Mouse (Mus musculus): Measurements from ENCODE around the gene Mab21l3. TPM values are rescaled to one million over a fixed set of nuclear protein-coding genes. Genes with fewer than 3 reads are reported as not detected.

The Mab21l3 gene
- polyA plus RNA-seq (2015; fragmentation: Nextera tagmentation; extraction: Ambion mirVana): 2.2 and 4.1 TPM in 2 replicates

GRCm38 (mm10) chr3:101848816-101849215 is at the start of gene Mab21l3:
Gene Mab21l3 (minus strand): TSS chr3:101848959.
- H3K9me3 ChIP-seq: no peaks in the 10 kb centered on the region
- H3K27me3 ChIP-seq: no peaks in the 10 kb centered on the region
- ATAC-seq (ENCODE audit: insufficient number of reproducible peaks, low FRiP score, low TSS enrichment, low read depth): no peak
- H3K9ac ChIP-seq: no peak within 1 kb of the TSS
- H3K4me2 ChIP-seq: no peak within 1 kb of the TSS
- no peaks in the 10 kb centered on the region for H3K4me1 ChIP-seq
- H3K27ac ChIP-seq: no peak within 1 kb of the TSS
- H3K4me3 ChIP-seq: no peak within 1 kb of the TSS
- WGBS: 57% methylated on average over 5 of the region's 5 CpGs
- no peaks in the 10 kb centered on the region for H3K36me3 ChIP-seq

- no peak overlapping the region for H3K9ac ChIP-seq
- no peak for ATAC-seq (ENCODE audit: insufficient number of reproducible peaks, low FRiP score, low TSS enrichment, low read depth)
- no peaks in the 10 kb centered on the region for H3K9me3 ChIP-seq
- H3K4me1 ChIP-seq: peaks cover 10% of the 10 kb centered on the region; the same call in 1 of the 2 replicates
- H3K4me2 ChIP-seq: no peak overlapping the region
- no peak overlapping the region for H3K4me3 ChIP-seq
- 76% methylated on average over 15 of the region's 15 CpGs for WGBS
- no peaks in the 10 kb centered on the region; the same call in 1 of the 2 replicates for H3K36me3 ChIP-seq
- H3K27me3 ChIP-seq: no peaks in the 10 kb centered on the region
- no peak overlapping the region for H3K27ac ChIP-seq
Observed at GRCm38 (mm10) chr3:101897377-101897974, 48.7 kb upstream of the Mab21l3 start.

DNA sequence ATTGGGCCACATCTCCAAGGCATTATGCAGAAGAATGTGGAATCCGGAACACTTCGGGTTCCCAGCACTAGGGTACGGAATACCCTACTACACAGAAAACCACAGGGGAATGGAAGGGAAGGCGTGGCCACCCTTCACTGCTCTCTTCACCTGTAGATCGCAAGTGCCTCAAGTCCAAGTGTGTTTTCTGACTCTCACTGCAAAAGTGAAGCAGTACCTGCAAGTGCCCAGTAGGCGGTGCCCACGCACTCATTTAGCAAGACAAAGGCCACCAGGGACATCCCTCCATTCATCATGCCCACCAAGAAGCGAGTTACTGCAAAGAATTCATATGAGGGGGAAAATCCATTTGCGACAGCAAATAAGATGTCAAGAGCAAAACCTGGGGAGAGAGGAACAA is 48.1 kb upstream of the Mab21l3 start:
- H3K9me3 ChIP-seq: no peaks in the 10 kb centered on the region
- ATAC-seq (ENCODE audit: insufficient number of reproducible peaks, low FRiP score, low TSS enrichment, low read depth): no peak
- H3K27ac ChIP-seq: no peak overlapping the region
- 0 out of 2 replicates have a peak, but pooled peaks cover 4% of the 10 kb centered on the region for H3K4me1 ChIP-seq
- 33% methylated on average over 9 of the region's 9 CpGs for WGBS
- H3K9ac ChIP-seq: no peak overlapping the region
- H3K27me3 ChIP-seq: no peaks in the 10 kb centered on the region
- no peak overlapping the region for H3K4me2 ChIP-seq
- no peak overlapping the region for H3K4me3 ChIP-seq
- H3K36me3 ChIP-seq: no peaks in the 10 kb centered on the region; the same call in 1 of the 2 replicates

DNA sequence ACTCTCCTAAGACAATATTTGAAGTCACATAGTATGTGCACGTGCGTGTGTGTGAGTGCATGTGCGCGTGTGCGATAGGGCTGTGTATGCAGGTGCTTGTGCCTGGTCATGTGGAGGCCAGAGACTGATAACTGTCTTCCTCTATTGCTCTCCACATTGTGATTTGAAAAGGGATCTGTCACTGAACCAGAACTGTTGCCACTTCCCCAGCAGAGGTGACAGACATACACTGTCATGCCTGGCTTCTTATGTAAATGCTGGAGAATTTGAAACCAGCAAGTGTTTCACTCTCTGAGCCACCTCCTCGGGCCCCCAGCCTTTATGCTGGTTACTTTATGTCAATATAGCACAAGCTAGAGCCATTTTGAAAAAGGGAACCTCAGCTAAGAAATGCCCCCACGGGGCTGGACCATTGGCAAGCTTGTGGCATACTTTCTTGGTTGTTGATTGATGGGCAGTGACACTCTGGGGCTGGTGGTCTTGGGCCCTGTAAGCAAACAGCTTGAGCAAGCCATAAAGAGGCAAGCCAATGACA is 46.7 kb upstream of the Mab21l3 start:
- no peak for ATAC-seq (ENCODE audit: insufficient number of reproducible peaks, low FRiP score, low TSS enrichment, low read depth)
- 79% methylated on average over 7 of the region's 7 CpGs for WGBS
- Histone ChIP-seq H3K9ac (no peak overlapping the region), H3K27me3 (no peaks in the 10 kb centered on the region), H3K4me1 (no peaks in the 10 kb centered on the region), H3K4me2 (no peak overlapping the region), H3K27ac (no peak overlapping the region), H3K9me3 (no peaks in the 10 kb centered on the region), H3K4me3 (no peak overlapping the region), H3K36me3 (no peaks in the 10 kb centered on the region; the same call in 1 of the 2 replicates)

DNA sequence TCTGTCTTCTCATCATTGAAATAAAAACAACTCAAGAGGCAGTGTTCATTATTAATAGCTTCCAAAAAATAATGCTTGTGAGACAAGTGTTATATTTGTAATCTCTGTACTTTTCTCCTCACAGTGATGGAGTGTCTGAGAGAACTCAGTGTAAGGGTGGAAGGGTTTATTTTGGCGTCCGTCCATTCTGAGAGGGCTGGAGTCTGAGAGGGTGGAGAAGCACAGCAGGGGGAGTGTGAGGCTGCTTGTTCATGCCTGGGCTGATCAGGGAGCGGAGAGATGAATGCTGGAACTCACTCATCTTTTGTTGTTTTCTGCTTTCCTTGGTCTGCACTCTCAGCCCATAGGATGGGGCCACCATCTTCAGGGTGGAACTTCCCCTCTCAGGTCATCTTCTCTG is 36.8 kb upstream of the Mab21l3 start:
- Histone ChIP-seq H3K36me3 (0 out of 2 replicates have a peak, but pooled peaks cover 4% of the 10 kb centered on the region), H3K9me3 (no peaks in the 10 kb centered on the region), H3K4me1 (peaks cover 9% of the 10 kb centered on the region; the same call in 1 of the 2 replicates), H3K4me2 (no peak overlapping the region), H3K27me3 (no peaks in the 10 kb centered on the region), H3K9ac (no peak overlapping the region), H3K27ac (no peak overlapping the region), H3K4me3 (no peak overlapping the region)
- ATAC-seq (ENCODE audit: insufficient number of reproducible peaks, low FRiP score, low TSS enrichment, low read depth): no peak
- WGBS: 47% methylated on average over 3 of the region's 3 CpGs

GRCm38 (mm10) chr3:101885041-101885440 is 36.3 kb upstream of the Mab21l3 start:
- no peak overlapping the region for H3K27ac ChIP-seq
- peaks cover 9% of the 10 kb centered on the region; the same call in 1 of the 2 replicates for H3K4me1 ChIP-seq
- H3K27me3 ChIP-seq: no peaks in the 10 kb centered on the region
- no peak overlapping the region for H3K4me3 ChIP-seq
- 0 out of 2 replicates have a peak, but pooled peaks cover 4% of the 10 kb centered on the region for H3K36me3 ChIP-seq
- H3K9ac ChIP-seq: no peak overlapping the region
- 63% methylated on average over 4 of the region's 4 CpGs for WGBS
- H3K4me2 ChIP-seq: no peak overlapping the region
- no peaks in the 10 kb centered on the region for H3K9me3 ChIP-seq
- no peak for ATAC-seq (ENCODE audit: insufficient number of reproducible peaks, low FRiP score, low TSS enrichment, low read depth)

DNA sequence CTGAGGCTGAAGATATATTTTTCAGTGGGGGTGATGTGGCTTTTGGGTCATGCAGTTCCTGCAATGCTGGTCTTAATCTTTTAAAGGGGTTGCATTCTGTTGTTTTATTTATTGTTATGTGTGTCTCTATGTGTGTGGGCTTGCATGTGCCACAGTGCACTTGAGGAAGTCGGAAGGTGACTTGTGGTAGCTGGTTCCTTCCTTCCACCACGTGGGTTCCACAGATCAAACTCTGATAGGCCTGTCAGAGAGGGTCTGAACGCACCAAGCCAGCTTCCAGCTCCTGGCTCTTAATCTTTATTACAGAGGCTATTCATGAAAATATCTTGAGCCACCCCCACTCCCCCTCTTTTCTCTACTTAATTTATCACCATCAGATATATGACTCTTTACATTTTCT is 35.1 kb upstream of the Mab21l3 start:
- 69% methylated on average over 3 of the region's 3 CpGs for WGBS
- Histone ChIP-seq H3K9me3 (no peaks in the 10 kb centered on the region), H3K9ac (no peak overlapping the region), H3K27ac (no peak overlapping the region), H3K4me2 (no peak overlapping the region), H3K4me3 (no peak overlapping the region), H3K4me1 (peaks cover 9% of the 10 kb centered on the region; the same call in 1 of the 2 replicates), H3K36me3 (peaks cover 15% of the 10 kb centered on the region), H3K27me3 (no peaks in the 10 kb centered on the region)
- no peak for ATAC-seq (ENCODE audit: insufficient number of reproducible peaks, low FRiP score, low TSS enrichment, low read depth)

DNA sequence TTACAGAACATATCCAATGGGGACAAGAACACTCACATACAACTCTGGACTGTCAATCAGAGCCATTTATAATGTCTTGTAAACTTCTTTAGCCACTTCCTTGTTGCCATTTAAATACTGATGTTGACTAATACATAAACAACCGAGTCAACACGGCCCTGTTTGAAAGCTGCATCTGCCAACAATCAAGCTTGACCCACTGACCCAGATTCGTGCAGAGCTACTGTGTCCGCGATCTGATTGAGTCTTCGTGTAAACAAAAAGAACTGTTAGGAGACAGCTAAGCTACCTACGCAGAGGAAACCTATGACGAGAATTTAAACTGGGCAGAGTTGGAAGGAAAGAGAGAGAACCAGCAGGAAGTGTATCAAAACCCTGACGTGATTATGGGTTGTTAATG is 33.0 kb upstream of the Mab21l3 start:
- ATAC-seq (ENCODE audit: insufficient number of reproducible peaks, low FRiP score, low TSS enrichment, low read depth): no peak
- H3K4me3 ChIP-seq: no peak overlapping the region
- peaks cover 25% of the 10 kb centered on the region for H3K36me3 ChIP-seq
- H3K27ac ChIP-seq: no peak overlapping the region
- no peaks in the 10 kb centered on the region for H3K27me3 ChIP-seq
- 51% methylated on average over 9 of the region's 9 CpGs for WGBS
- H3K4me2 ChIP-seq: no peak overlapping the region
- no peak overlapping the region for H3K9ac ChIP-seq
- no peaks in the 10 kb centered on the region for H3K9me3 ChIP-seq
- H3K4me1 ChIP-seq: peaks cover 9% of the 10 kb centered on the region; the same call in 1 of the 2 replicates

DNA sequence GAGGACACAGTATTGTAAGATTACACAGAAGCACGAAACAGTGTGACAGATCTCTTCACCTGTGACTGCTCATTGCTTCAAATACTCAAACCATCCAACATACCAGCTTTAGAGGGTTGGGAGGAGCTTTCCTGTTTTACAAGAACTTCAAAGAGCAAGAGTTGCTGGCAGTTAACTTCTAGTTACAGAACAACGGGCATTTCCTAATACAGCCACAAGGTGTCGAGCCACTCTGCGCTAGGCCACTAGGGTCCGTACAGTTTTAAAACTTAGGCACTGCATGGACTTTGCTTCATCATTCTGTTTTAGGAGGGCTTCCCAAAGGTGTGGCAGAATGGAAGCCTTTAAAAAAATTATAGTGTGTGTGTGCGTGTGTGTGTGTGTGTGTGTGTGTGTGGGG is 32.1 kb upstream of the Mab21l3 start:
- no peaks in the 10 kb centered on the region for H3K9me3 ChIP-seq
- no peak overlapping the region for H3K9ac ChIP-seq
- H3K4me1 ChIP-seq: peaks cover 5% of the 10 kb centered on the region; the same call in 1 of the 2 replicates
- H3K36me3 ChIP-seq: peaks cover 29% of the 10 kb centered on the region
- no peak overlapping the region for H3K27ac ChIP-seq
- WGBS: 41% methylated on average over 6 of the region's 6 CpGs
- H3K27me3 ChIP-seq: no peaks in the 10 kb centered on the region
- H3K4me3 ChIP-seq: no peak overlapping the region
- no peak for ATAC-seq (ENCODE audit: insufficient number of reproducible peaks, low FRiP score, low TSS enrichment, low read depth)
- H3K4me2 ChIP-seq: no peak overlapping the region

- H3K36me3 ChIP-seq: peaks cover 43% of the 10 kb centered on the region
- peaks cover 3% of the 10 kb centered on the region; the same call in 1 of the 2 replicates for H3K4me1 ChIP-seq
- H3K27me3 ChIP-seq: no peaks in the 10 kb centered on the region
- H3K4me2 ChIP-seq: no peak overlapping the region
- no peaks in the 10 kb centered on the region for H3K9me3 ChIP-seq
- H3K9ac ChIP-seq: no peak overlapping the region
- no peak for ATAC-seq (ENCODE audit: insufficient number of reproducible peaks, low FRiP score, low TSS enrichment, low read depth)
- no peak overlapping the region for H3K27ac ChIP-seq
- 84% methylated on average over 5 of the region's 5 CpGs for WGBS
- H3K4me3 ChIP-seq: no peak overlapping the region
Observed at GRCm38 (mm10) chr3:101878136-101878535, 29.4 kb upstream of the Mab21l3 start.

- Histone ChIP-seq H3K4me2 (no peak overlapping the region), H3K4me1 (peaks cover 3% of the 10 kb centered on the region; the same call in 1 of the 2 replicates), H3K27me3 (no peaks in the 10 kb centered on the region), H3K36me3 (peaks cover 42% of the 10 kb centered on the region), H3K4me3 (no peak overlapping the region), H3K9ac (no peak overlapping the region), H3K27ac (peak overlapping the region; percentile 12; the same call in 1 of the 2 replicates), H3K9me3 (no peaks in the 10 kb centered on the region)
- ATAC-seq (ENCODE audit: insufficient number of reproducible peaks, low FRiP score, low TSS enrichment, low read depth): no peak
- WGBS: 73% methylated on average over 7 of the region's 7 CpGs
Observed at GRCm38 (mm10) chr3:101876459-101877285, 27.9 kb upstream of the Mab21l3 start.

Data from limb, embryonic 15.5 days (tissue).